Mouse (Mus musculus): ENCODE results near the gene Thpo. TPM values are rescaled to one million over a fixed set of nuclear protein-coding genes. Genes with fewer than 3 reads are reported as not detected.
A peak's percentile ranks its signal among the peaks of the same experiment; 100 is the strongest.

Gene Thpo
- polyA plus RNA-seq, 2 experiments = 0.78 to 3.8 TPM

- peaks cover 31% of the 10 kb centered on the region for H3K36me3 ChIP-seq (ENCODE audit: control insufficient read depth, insufficient read depth, low read length)
- H3K9me3 ChIP-seq (ENCODE audit: control insufficient read depth, low read length) = no peaks in the 10 kb centered on the region
- peak overlapping the region; percentile 72 for H3K4me3 ChIP-seq (replicated peaks; ENCODE audit: low read length)
- peak overlapping the region; percentile 72 for H3K9ac ChIP-seq (ENCODE audit: low read depth, low read length, severe bottlenecking)
- peak overlapping the region; percentile 91 for H3K4me2 ChIP-seq (replicated peaks; ENCODE audit: low read depth, low read length, severe bottlenecking)
- no peak for DNase-seq (ENCODE audit: low spot score)
- H3K27ac ChIP-seq (replicated peaks; ENCODE audit: low read depth, low read length) = no peak overlapping the region
- TF ChIP-seq POLR2A (IDR thresholded peaks at IDR 0.05; ENCODE audit: borderline replicate concordance, extremely low read depth, insufficient read depth, insufficient read length) = no peak
- H3K27me3 ChIP-seq (ENCODE audit: control insufficient read depth, insufficient read depth, low read length) = no peaks in the 10 kb centered on the region
- WGBS = 60% methylated on average over 2 of the region's 2 CpGs
- no peak for ATAC-seq (ENCODE audit: low FRiP score, low read depth)
- peaks cover 20% of the 10 kb centered on the region for H3K4me1 ChIP-seq (ENCODE audit: control insufficient read depth, insufficient read depth, low read length)
Observed at GRCm38 (mm10) chr16:20715161-20715560, 19.1 kb downstream of the Thpo start.

- TF ChIP-seq POLR2A (IDR thresholded peaks at IDR 0.05; ENCODE audit: borderline replicate concordance, extremely low read depth, insufficient read depth, insufficient read length) = no peak
- H3K27me3 ChIP-seq (ENCODE audit: control insufficient read depth, insufficient read depth, low read length) = no peaks in the 10 kb centered on the region
- H3K27ac ChIP-seq (replicated peaks; ENCODE audit: low read depth, low read length) = no peak overlapping the region
- peak overlapping the region; percentile 72 for H3K4me3 ChIP-seq (replicated peaks; ENCODE audit: low read length)
- no peak for ATAC-seq (ENCODE audit: low FRiP score, low read depth)
- no peaks in the 10 kb centered on the region for H3K9me3 ChIP-seq (ENCODE audit: control insufficient read depth, low read length)
- peaks cover 31% of the 10 kb centered on the region for H3K36me3 ChIP-seq (ENCODE audit: control insufficient read depth, insufficient read depth, low read length)
- no peak for DNase-seq (ENCODE audit: low spot score)
- H3K4me2 ChIP-seq (replicated peaks; ENCODE audit: low read depth, low read length, severe bottlenecking) = peak overlapping the region; percentile 91
- peaks cover 20% of the 10 kb centered on the region for H3K4me1 ChIP-seq (ENCODE audit: control insufficient read depth, insufficient read depth, low read length)
- WGBS = 47% methylated on average over 11 of the region's 11 CpGs
- 0 out of 2 replicates have a peak overlapping the region, but pooled peaks have one; percentile 12 for H3K9ac ChIP-seq (ENCODE audit: low read depth, low read length, severe bottlenecking)
Observed at GRCm38 (mm10) chr16:20714307-20715080, 19.8 kb downstream of the Thpo start.

GRCm38 (mm10) chr16:20712889-20713288 lies 21.4 kb downstream of the Thpo start:
- no peak overlapping the region for H3K4me2 ChIP-seq (replicated peaks; ENCODE audit: low read depth, low read length, severe bottlenecking)
- H3K9me3 ChIP-seq (ENCODE audit: control insufficient read depth, low read length) = no peaks in the 10 kb centered on the region
- 94% methylated on average over 7 of the region's 7 CpGs for WGBS
- H3K9ac ChIP-seq (ENCODE audit: low read depth, low read length, severe bottlenecking) = no peak overlapping the region
- no peaks in the 10 kb centered on the region for H3K27me3 ChIP-seq (ENCODE audit: control insufficient read depth, insufficient read depth, low read length)
- no peak for TF ChIP-seq POLR2A (IDR thresholded peaks at IDR 0.05; ENCODE audit: borderline replicate concordance, extremely low read depth, insufficient read depth, insufficient read length)
- H3K27ac ChIP-seq (replicated peaks; ENCODE audit: low read depth, low read length) = no peak overlapping the region
- no peak overlapping the region for H3K4me3 ChIP-seq (replicated peaks; ENCODE audit: low read length)
- H3K36me3 ChIP-seq (ENCODE audit: control insufficient read depth, insufficient read depth, low read length) = peaks cover 45% of the 10 kb centered on the region
- H3K4me1 ChIP-seq (ENCODE audit: control insufficient read depth, insufficient read depth, low read length) = peaks cover 20% of the 10 kb centered on the region
- no peak for DNase-seq (ENCODE audit: low spot score)
- no peak for ATAC-seq (ENCODE audit: low FRiP score, low read depth)

GRCm38 (mm10) chr16:20712190-20712589 lies 22.1 kb downstream of the Thpo start:
- Histone ChIP-seq H3K4me2 (replicated peaks; ENCODE audit: low read depth, low read length, severe bottlenecking) (no peak overlapping the region), H3K27ac (replicated peaks; ENCODE audit: low read depth, low read length) (no peak overlapping the region), H3K4me1 (ENCODE audit: control insufficient read depth, insufficient read depth, low read length) (peaks cover 20% of the 10 kb centered on the region), H3K9me3 (ENCODE audit: control insufficient read depth, low read length) (no peaks in the 10 kb centered on the region), H3K9ac (ENCODE audit: low read depth, low read length, severe bottlenecking) (no peak overlapping the region), H3K4me3 (replicated peaks; ENCODE audit: low read length) (no peak overlapping the region), H3K36me3 (ENCODE audit: control insufficient read depth, insufficient read depth, low read length) (peaks cover 51% of the 10 kb centered on the region), H3K27me3 (ENCODE audit: control insufficient read depth, insufficient read depth, low read length) (no peaks in the 10 kb centered on the region)
- DNase-seq (ENCODE audit: low spot score) (no peak), ATAC-seq (ENCODE audit: low FRiP score, low read depth) (no peak)
- WGBS = 76% methylated on average over 9 of the region's 9 CpGs
- no peak for TF ChIP-seq POLR2A (IDR thresholded peaks at IDR 0.05; ENCODE audit: borderline replicate concordance, extremely low read depth, insufficient read depth, insufficient read length)

- Histone ChIP-seq H3K4me1 (ENCODE audit: control insufficient read depth, insufficient read depth, low read length) (peaks cover 18% of the 10 kb centered on the region), H3K4me2 (replicated peaks; ENCODE audit: low read depth, low read length, severe bottlenecking) (no peak overlapping the region), H3K9me3 (ENCODE audit: control insufficient read depth, low read length) (no peaks in the 10 kb centered on the region), H3K9ac (ENCODE audit: low read depth, low read length, severe bottlenecking) (no peak overlapping the region), H3K4me3 (replicated peaks; ENCODE audit: low read length) (no peak overlapping the region), H3K27me3 (ENCODE audit: control insufficient read depth, insufficient read depth, low read length) (no peaks in the 10 kb centered on the region), H3K36me3 (ENCODE audit: control insufficient read depth, insufficient read depth, low read length) (peaks cover 63% of the 10 kb centered on the region), H3K27ac (replicated peaks; ENCODE audit: low read depth, low read length) (no peak overlapping the region)
- no peak for ATAC-seq (ENCODE audit: low FRiP score, low read depth)
- no peak for DNase-seq (ENCODE audit: low spot score)
- no peak for TF ChIP-seq POLR2A (IDR thresholded peaks at IDR 0.05; ENCODE audit: borderline replicate concordance, extremely low read depth, insufficient read depth, insufficient read length)
- 79% methylated on average over 4 of the region's 4 CpGs for WGBS
Observed at GRCm38 (mm10) chr16:20710810-20711209, 23.5 kb downstream of the Thpo start.

Data from limb, embryonic 14.5 days (tissue).